Mouse (Mus musculus): ENCODE measurements around the gene Egfem1.

Gene Egfem1

DNA sequence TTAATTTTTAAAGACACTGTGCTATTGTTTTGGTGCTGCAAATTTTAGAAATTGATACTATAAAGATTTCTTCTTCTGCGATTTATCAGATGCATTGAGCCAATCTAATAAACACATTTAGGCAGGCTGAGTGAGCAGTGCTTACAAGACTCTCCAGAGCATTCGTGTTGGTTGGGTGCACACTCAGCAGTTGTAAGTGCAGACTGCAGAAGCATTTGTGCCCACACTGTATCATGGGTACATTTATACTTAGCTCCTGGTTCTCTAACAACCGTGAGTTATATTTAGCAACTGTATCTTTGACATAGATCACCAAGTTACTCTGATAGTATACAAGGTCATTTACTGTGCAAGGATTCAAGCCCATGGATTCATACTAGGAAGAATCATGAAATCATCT lies 264.0 kb downstream of the Egfem1 start:
- DNase-seq (ENCODE audit: low spot score) = no peak

DNA sequence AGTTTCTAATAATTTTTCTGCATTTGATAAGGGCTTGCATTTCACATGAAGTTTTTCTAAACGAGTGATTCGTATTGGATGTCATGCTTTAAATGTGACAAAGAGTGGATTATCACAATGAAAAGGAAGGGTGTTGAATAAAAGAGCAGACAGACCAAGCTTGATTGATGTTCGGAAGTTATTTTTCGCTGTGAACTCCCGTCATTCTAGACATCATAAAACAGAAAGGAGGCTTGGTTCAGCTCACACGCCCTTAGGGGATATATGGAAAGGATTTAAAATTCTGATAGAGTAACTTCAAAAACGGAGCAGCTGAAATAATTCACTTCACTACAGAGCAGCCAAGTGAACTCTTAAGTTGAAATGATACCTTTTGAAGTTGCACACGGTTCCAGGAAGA lies 285.1 kb downstream of the Egfem1 start:
- DNase-seq (ENCODE audit: low spot score) = no peak

DNA sequence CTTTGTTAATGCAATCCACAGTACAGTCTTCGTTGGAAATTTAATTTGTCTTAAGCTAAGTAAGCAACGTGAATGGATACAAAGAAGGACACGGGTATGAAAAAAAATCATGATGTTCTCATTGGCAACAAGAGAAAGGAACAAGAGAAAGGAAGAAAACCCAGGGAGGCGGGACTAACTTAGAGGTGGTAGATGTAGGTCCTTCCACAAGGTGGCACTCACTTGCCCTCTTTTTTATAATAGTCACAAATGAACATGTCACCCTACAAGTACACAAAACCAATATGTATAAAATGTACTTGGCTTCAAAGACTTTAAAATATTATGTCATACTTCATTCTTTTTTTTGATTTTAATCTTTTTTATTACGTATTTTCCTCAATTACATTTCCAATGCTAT lies 288.7 kb downstream of the Egfem1 start:
- DNase-seq (ENCODE audit: low spot score) = no peak

DNA sequence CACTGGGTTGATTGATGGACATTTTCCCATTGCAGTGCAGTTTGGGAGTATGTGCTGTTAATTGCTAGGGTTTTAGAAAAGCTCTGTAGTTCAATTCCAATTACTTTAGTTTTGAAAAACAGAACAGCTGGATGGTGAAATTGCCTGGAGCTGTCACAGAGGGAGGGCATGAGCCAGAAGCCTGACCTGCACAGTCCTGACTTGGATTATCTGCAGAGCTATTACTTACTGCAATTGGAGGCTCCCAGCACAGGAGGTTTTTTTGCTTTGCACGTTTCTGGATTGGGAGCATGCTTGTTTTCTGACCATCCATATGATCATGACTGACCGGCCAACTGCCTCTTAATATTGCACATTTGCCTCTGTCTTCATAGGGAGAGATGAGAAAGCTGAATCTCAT lies 299.4 kb downstream of the Egfem1 start:
- no peak for DNase-seq (ENCODE audit: low spot score)

DNA sequence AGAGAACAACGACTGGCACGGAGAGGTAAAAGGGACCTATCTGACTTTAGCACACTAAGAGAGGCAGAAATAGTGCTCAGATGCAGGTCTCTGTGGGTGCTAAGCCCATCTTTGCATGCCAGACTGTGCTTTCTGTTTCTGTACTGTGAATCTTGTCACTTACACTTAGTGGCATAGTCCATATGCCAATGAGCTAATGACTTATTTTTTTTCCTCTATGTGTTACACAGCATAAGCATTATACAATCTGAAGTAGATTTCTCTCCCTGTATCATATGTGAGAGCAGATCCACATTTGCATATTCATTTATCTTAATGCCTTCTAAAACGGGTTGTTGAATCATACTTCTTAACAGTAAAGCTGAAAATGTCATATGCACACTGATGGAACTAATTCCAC lies 317.2 kb downstream of the Egfem1 start:
- no peak for DNase-seq (ENCODE audit: low spot score)

DNA sequence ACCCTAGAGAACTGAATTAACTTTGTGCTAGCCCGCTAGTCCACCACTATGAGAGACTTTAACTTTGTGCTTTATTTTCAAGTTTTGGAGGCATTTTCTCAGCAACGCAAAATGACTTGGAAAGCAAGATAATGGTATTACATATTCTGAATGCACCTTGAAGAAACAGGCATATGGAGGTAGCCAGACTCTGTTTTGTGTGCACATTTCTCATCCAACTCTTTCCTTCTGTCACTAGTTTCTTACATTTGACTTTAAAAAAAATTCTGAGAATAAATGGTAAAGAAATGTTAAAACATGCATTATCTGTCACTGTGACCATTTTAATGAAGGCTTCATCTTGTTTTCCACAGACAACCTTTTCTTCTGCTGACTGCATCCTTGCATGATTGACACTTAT lies 339.8 kb downstream of the Egfem1 start:
- DNase-seq (ENCODE audit: low spot score) = no peak

DNA sequence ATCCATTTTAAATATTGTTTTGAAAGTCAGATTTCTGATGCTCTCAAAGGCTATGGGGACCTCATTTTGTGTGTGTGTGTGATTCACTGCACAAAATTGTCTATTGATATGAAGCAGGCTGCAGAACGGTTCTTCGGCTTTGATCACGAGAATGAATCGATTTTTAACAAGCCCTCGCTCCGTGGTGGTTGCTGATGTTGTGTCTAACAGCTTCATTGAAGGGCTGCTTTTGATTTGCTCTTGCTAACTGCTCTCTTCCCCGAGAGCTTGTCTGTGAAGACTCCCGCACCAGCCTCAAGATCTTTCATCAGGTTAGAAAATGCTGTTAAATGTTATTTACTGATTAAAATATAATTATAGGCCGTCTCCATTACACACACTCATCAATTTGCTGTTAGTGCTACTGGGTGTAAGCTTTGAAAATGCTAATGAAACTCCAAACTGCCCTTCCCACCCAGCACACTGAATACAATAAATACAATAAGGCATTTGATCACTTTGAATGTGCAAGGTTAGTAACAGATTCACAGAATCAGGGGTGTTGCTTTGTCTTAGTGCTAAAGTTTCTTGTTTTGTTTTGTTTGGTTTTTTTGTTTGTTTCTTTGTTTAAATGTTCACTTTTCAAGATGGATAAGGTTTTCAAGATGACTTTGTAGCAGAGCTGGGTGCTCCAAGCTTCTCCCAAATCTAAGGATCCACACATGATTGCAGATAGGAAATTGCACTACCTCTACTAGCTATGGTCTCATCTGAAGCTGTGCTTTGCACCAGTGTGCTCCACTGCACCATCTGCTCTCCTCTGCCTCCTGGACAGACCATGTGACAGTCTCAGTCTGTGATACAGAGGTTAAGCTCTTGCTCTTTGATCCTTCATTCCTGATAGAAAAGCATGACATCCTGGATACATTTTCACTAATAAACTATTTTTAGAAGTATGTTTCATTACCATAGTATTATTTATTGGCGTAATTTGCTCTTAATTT lies 350.6 kb downstream of the Egfem1 start:
- no peak for DNase-seq (ENCODE audit: low spot score)

DNA sequence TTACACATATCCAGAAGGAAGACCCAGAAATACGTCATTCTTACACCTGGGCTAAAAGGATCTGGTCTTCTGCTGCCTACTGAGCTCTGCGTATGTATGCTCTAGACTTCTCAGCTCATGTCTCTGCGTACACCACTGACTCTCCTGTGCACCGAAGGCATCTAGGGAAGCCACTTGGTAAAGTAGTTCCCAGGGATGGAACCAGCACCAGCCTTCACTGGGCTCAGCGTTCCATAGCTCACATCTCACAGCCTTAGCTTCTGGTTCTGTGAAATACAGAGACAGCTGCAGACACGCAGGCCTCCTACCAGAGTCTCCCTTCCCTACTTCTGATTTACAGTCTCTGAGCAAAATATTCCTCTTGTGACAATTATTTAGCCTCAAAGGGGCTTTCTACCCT lies 361.2 kb downstream of the Egfem1 start:
- DNase-seq (ENCODE audit: low spot score) = no peak

DNA sequence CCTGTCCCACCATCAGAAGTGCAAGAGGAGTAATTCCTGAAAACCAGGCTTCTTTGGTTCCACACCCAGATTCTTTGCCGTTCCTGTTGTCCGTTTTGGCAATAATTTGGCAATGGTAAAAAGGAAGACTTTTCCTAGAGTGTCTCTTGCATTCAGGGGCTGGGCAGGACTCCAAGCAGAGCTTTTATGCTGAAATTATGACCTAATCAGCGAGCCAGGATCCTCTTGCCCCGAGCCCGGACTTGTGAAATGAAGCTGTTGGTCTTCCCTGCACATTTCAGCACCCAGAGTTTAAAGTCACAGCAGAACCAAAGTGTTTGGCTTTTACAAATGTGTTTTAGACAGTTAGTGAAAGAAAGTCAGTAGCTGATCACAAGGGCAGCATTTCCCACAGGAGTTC lies 362.8 kb downstream of the Egfem1 start:
- DNase-seq (ENCODE audit: low spot score) = no peak

DNA sequence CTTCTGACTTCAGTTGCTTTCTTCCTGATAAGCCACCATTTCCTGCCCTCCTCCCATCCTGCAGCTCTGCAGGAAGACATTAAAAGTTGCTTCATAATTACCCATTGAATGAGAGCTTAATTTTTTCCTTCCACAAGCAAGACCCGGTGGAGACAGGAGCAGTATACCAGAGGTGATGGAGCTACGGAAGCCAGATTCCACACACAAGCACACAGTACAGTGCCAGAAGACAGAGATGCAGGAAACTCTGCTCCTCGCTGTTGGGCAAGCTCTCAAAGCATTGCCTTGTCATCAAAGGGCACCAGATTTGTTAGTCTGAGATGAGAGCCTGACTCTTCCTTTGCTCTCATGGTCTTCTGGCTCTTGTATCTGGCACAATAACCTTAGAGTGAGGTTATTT lies 364.3 kb downstream of the Egfem1 start:
- no peak for DNase-seq (ENCODE audit: low spot score)

DNA sequence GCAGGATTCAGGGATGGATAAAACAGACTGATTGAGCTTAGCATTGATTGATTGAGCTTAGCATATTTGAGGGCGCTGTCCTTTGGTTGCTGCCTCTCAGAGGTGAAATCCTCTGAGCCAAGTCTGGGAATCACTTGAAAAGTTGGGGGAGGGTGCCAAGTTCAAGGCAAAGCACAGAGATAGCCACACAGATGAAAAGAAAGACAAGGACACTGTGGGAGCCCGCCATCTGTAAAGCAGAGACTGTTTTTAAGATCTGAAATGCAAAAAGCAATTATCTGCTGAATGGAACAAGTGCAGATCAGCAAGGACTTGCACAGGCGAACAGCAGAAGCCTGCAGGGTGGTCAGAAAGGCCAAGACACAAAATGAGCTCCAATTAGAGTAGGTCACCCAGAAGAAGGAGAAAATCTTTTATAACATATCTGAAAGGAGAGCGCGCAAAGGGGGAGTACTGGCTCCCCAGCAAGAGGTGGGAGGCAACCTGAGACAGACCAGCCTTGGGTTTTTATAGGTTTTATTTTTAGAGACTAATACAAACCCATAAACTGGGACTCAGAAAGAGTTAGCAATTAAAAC lies 367.1 kb downstream of the Egfem1 start:
- no peak for DNase-seq (ENCODE audit: low spot score)

DNA sequence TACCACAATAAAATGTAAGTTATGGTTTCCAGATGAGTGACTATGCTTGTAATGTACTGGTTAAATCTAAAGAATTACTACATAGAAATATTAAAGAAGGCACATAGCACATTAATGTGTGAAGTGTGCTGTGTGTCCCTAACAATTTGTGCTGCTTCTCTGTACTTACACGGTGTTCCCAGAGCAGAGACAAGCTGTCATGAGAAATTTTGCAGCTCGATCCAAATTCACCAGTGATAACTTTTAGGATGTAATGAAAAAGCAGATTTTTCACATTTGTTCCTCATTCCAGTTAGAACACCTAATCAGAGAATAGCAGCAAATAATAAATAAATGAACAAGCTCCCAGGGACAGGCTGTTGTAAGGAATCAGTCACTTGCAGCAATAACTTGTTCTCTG lies 416.4 kb downstream of the Egfem1 start:
- DNase-seq (ENCODE audit: low spot score) = no peak

DNA sequence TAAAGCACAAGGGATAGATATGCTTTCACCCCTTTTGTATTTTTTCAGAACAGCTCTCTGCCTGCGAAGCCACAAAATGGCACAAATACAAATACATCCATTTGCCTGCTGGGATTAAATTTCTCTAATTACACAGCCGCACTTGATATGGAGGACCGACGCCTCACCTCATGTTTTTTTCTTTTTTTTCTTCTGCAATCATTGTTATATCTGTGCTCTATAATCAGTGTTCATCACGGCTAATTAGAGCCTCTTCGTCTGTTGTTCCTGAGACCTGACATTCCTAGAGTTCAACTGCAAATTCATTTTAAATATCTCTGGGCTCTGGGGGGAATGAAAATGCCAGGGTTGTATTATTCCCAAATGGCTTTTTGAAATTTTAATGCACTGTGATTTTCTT lies 417.4 kb downstream of the Egfem1 start:
- DNase-seq (ENCODE audit: low spot score) = no peak

DNA sequence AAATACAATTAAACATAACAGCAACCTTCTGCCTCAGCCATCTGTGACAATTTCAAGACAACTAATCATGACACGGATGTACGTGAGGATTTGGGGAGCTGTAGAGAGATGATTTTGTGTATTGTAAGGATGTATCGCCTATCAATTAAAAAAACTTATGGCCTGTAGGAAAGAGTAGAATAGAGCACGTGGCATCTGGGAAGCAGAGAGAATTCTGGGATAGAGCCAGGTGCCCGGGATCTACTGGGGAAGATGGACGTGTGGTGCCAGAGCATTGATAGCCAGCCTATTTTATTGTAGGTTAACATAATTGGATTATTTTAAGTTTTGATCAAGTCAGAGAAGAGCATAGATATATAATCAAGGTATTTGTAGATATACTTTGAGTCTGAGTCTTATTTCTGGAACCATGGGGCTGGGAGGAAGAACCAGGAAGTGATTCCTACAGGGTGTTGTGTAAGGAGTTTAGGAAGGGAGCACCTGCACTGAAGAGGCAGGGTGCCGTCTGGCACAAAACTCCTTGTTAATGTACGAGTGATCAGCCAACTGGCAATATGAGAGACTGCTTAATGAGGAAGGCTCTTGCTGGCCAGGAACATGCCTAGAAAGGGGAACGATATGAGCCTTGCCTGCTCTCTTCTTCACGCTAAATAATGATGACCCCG lies 443.6 kb downstream of the Egfem1 start:
- DNase-seq (ENCODE audit: low spot score) = no peak

DNA sequence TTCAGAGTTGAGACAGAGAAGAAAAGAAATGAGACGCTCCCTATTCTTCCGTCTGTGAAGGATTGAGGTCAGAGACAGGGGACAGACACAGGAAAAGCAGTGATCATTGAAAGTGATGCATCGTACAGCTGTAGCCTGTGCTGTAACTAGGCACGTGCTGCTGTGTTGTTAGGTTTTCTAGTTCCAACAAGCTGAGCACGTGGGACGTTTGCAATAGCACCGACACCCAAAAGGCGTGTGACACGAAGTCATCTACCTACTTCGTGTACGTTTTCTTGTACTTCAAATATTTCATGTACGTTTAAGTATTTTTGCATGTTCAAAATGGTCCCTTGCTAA lies 444.1 kb downstream of the Egfem1 start:
- no peak for DNase-seq (ENCODE audit: low spot score)

DNA sequence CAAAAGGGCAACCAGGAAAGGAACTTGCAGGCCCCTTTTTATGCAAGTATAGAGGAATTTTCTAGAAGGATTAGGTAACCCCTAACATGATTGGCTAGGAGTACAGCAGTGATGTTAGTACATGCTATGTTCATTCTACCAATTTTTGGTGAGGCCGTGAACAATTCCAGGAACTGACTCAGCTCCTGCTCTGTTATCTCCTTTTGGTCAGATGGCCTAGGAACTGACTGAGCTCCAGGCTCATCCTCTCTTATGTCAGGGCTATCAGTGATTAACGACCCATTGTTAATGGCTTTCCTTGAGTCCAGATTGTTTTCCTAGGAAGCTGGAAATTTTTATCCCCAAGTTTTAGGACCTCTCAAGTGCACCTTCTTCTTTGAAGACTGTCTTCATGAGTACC lies 457.4 kb downstream of the Egfem1 start:
- DNase-seq (ENCODE audit: low spot score) = no peak

DNA sequence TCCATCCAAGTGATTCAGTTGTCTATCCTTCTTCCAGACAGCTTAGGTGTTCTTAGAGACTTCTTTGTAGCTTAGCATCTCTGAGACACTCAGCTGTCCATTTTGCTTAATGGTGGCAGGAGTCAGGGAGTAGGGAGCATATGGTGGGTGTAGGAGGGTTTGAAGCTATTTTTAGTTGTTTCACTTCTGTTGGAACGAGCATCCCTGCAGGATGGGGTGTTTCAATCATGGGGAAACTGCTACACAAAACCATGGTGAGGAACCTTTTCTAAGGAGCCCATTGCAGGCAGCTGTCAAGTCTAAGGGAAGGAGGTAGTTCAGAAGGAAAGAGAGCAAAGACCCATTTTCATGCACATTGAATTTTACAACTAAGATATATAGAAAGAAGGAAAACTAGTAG lies 458.1 kb downstream of the Egfem1 start:
- no peak for DNase-seq (ENCODE audit: low spot score)

DNA sequence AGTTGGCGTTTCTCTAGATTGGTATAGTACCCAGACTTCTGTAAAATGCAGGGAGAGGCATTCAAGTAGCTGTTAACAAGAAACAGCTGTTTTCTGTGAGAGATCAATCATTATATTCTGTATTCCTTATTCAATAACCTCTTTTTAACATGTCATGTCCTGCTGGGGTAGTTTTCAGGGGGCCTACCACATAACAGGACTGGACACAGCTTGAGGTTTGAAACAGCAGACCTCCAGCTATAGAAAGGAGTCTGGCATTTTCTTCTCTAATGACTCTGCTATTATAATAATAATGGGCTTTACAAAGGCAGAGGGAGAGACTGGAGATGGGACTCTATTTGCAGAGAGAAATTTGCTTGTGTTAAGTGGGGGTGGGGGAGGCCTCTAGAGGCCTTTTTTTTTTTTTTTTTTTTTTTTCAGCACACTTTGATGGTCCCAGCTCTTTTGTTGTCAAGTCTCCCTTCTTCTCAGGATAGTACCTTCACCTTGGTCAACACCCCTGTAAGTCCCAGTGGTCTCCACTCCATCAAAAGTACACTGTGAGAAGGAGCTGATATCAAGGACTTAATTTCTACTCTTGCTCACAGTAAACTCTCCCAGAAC lies 459.8 kb downstream of the Egfem1 start:
- DNase-seq (ENCODE audit: low spot score) = no peak

DNA sequence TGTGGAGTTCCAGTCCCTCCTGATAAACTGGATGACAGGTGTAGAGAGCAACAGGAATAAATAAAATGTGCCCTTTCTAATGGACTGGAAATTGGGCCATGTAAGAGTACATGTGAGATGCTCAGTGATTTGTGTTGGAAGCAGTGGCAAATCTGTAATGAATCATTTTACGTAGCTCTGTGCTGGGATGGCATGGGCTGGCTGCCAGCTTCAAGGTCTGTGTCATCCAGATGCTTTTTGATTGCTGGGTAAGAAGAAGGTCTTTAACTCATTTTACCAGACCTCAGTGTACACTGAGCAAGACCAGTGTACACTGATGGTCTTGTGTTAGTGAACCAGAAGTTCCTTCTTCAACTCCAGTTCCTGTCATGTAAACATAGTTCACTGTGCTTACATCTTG lies 462.2 kb downstream of the Egfem1 start:
- no peak for DNase-seq (ENCODE audit: low spot score)

DNA sequence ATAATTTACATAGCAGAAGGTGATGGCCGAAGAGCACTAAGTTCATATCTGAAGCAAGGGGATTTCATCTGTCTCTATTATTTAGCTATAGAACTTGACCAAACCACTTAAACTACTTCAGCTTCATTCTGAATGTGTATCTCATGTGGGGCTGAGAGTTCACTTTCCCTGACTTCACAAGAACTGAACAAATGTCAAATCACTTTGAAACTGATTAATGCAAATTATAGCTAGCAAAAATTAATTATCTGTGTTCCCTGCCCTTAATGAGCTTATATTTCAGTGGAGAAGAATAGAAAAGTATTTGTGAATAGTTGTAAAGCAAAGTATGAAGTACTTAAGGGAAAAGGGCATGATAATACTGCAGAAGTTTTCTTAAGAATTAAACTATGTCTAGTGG lies 481.3 kb downstream of the Egfem1 start:
- DNase-seq (ENCODE audit: low spot score) = no peak

DNA sequence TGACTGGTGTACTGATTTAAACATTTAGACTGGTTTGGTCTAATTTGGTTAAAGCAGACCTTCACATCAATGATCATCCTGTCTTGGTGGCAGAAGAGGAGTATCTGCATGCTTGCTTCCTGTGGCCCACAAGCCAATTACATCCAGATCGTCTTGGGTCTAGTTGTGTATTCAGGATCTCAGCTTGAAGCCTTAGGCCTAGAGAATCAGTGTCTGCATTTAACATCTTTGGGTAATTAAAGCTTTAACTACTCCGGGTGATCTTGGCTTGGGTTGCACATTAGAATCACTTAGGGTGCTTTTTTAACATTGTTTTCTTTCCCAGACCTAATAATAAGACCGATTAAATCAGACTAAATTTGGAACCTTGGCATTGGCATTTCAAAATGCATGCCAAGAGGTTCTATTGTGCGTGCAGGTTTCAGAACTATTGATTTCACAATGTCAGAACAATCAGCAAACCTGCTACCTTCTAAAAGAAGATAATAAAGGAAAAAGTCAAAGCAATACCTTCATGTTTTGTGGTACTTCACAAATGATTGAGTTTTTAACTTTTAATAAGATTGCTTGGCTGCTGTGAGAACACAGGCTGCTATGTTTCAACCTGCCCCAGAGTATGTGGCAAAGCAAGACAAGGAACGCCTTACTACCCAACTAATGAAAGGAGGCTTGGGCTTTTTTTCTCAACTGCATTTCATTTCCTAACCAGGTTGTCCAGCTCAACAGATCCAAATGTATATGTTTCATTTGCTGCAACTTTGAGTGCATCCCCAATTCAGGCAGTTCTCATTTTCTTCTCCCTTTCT lies 496.4 kb downstream of the Egfem1 start:
- DNase-seq (ENCODE audit: low spot score) = no peak

DNA sequence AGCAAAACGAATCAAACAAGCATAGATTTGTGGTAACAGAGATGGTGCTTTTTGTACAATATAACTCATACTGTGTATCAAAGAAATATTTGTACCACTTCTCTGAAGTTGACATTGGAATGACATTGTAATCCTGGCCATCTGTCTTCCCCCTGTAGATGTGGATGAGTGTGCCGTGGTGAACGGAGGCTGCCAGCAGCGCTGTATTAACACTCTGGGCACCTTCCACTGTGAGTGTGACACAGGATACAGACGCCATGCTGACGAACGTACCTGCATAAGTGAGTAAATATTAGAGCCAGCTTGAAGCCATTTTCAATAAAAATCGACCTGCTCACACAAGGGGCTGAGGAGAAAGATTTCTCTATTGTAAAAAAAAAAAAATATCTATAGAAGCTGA lies 500.9 kb downstream of the Egfem1 start:
- DNase-seq (ENCODE audit: low spot score) = no peak

Measured in ovary, postnatal 10 days (tissue).